Mouse (Mus musculus) megakaryocyte, embryonic 14.5 days (primary cell): ENCODE data around the gene Hbb-bt.

ENCODE experiments used
- FLI1 ChIP-seq: IDR thresholded peaks from 2 replicates; pipeline ENCODE4 v1.6.1; 2012; ENCODE audit warnings: low read length, inconsistent platforms, mixed read lengths
- GATA1 ChIP-seq: IDR thresholded peaks from 3 replicates; pipeline ENCODE4 v1.6.1; 2012; ENCODE audit warnings: mixed read lengths, low read length, inconsistent platforms, borderline replicate concordance

DNA sequence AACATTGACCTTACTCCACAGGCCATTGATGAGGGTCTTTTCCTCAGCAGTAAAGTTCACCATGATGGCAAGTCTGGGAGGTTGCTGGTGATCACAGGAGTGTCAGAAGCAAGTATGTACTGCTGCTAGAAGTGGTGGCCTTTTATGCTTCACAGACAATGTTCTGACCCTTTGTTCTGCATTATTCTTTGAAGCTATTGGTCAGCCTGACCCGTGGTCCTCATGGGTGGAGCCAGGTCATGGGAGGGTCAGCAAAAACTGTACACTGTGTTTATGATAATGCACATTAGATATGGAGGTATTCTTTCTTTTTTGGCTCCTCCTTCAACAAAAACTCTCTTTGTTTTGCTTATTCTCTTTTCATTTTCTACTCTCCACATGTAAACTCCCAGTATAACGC lies 39.3 kb upstream of the Hbb-bt start, which contains the start of gene Hbb-y:
- TF ChIP-seq GATA1 (no peak), FLI1 (no peak)
